Mouse (Mus musculus) mouse embryonic stem cell (cell line): ENCODE data around the gene Arpc5l.
"Not testable (repeated sequence)": the region's sequence is repeated elsewhere in the genome, so short reads cannot be mapped to it uniquely, and the experiment has no call there.

Experiments
- in situ Hi-C, 2 experiments: fragments of 300-500 bp; cut with MboI; formaldehyde crosslinking; loops; 1 replicate in 1 of 2; 3 replicates in 1 of 2; pipeline ENCODE4 v1.14.3; 2019 to 2020; ENCODE audit warnings: low sequenced_read_pairs in 2 of 2, low pct_unique_long_range_greater_than_20kb in 1 of 2, mixed read lengths in 1 of 2; ENCODE audit not compliant: unreplicated experiment in 1 of 2

The Arpc5l gene

GRCm38 (mm10) chr2:38997386-38998374 is 7.5 kb upstream of the Arpc5l start, which contains the start of gene Wdr38:
TSS of gene Wdr38 (plus strand) at chr2:38997476.
- in situ Hi-C loops, result loop anchor here (5.0 kb wide), 1 partner anchor 65 kb away; the partner anchor contains the start of gene Olfml2a (in 2 of the 2)

GRCm38 (mm10) chr2:38999381-38999780 is 5.8 kb upstream of the Arpc5l start:
- in situ Hi-C loops, result loop anchor here (5.0 kb wide), 1 partner anchor 67 kb away; the partner anchor contains the start of gene Olfml2a (in 2 of the 2)

- in situ Hi-C loops, result loop anchor here (5.0 kb wide), 1 partner anchor 68 kb away; the partner anchor contains the start of gene Olfml2a (in 2 of the 2)
These were observed 5.1 kb upstream of the Arpc5l start for GRCm38 (mm10) chr2:38999910-39000586.

- in situ Hi-C loops, result no loop called here
These were observed 4.6 kb upstream of the Arpc5l start for GRCm38 (mm10) chr2:39000587-39000919.

- in situ Hi-C loops, result no loop called here
These were observed 3.3 kb upstream of the Arpc5l start for GRCm38 (mm10) chr2:39001866-39002265.

- in situ Hi-C loops, result no loop called here
These were observed 2.0 kb upstream of the Arpc5l start for GRCm38 (mm10) chr2:39003106-39003505.

- in situ Hi-C loops, result no loop called here
These were observed 1.6 kb upstream of the Arpc5l start for GRCm38 (mm10) chr2:39003512-39003911.

- in situ Hi-C loops, result no loop called here
These were observed 776 bp upstream of the Arpc5l start for GRCm38 (mm10) chr2:39004372-39004771.

- in situ Hi-C loops, result no loop called here
These were observed 479 bp downstream of the Arpc5l start, which contains the start of gene Rpl35 for GRCm38 (mm10) chr2:39005574-39006079. TSS of gene Rpl35 (minus strand) at chr2:39005624.

GRCm38 (mm10) chr2:39006149-39006730 is 1.1 kb downstream of the Arpc5l start:
- in situ Hi-C loops, result no loop called here

- in situ Hi-C loops, result no loop called here
These were observed 2.7 kb downstream of the Arpc5l start for GRCm38 (mm10) chr2:39007865-39008264.

GRCm38 (mm10) chr2:39008350-39008851 is 3.3 kb downstream of the Arpc5l start:
- in situ Hi-C loops, result no loop called here

- in situ Hi-C loops, result no loop called here
These were observed 3.8 kb downstream of the Arpc5l start for GRCm38 (mm10) chr2:39008954-39009365.

- in situ Hi-C loops, result not testable (repeated sequence)
These were observed 5.0 kb downstream of the Arpc5l start for GRCm38 (mm10) chr2:39010144-39010543.

GRCm38 (mm10) chr2:39011264-39011663 is 6.1 kb downstream of the Arpc5l start:
- in situ Hi-C loops, result no loop called here

- in situ Hi-C loops, result no loop called here
These were observed 6.8 kb downstream of the Arpc5l start for GRCm38 (mm10) chr2:39011971-39012370.

- in situ Hi-C loops, result no loop called here
These were observed 7.7 kb downstream of the Arpc5l start for GRCm38 (mm10) chr2:39012768-39013279.

- in situ Hi-C loops, result no loop called here
These were observed 11.4 kb downstream of the Arpc5l start for GRCm38 (mm10) chr2:39016581-39016980.
